Mouse (Mus musculus): ENCODE measurements around the gene Ndufa9.

Ndufa9 gene

DNA sequence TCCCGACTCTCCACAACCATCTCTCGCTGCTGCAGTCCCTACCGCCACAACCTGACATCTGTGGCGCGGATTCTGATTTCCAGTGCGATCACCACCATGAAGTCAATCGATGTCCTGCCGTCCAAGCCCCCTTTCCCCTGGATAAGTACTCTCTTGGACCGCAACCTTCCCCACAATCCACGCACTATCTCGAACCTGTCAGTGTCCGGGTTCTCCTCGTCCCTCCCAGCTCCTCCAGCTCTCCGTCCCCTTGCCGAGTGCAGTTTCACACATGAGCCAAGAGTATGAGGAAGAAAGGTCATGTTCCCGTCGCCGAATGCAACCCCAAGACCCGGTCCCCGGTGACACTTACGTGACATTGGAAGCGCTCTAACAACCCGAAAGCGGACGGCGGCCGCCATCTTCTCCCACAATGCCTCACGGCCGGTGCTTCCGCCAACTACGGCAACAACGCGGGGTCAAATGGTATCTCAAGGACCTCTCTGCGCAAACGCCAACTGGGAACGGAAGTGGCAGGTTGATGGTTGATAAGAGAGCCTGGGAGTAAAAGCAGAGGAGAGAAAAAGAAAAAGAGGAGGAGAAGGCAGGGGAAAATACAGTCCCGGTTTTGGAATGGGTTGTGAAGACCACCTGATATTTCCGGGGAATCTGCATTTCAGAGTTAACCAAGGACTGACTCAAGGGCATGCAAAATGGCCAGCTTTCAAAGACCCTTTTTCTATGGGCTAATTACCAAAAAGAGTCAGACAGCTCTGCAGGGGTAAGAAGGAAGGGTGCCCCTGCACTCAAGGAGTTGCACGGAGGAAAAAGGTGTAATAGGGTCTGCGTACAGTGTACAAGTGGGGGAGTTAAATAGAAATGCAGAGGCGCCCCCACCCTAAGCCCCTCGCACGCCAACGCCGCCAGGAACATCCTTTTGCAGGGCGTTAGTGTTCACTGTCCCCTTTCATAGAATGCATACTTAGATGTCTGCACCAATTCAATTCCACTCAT, at the start of gene Ndufa9:
Gene Ndufa9, minus strand, starts transcription at position 425 of the 993 bp plus-strand sequence.
- DNase-seq (ENCODE audit: low spot score in 2 of 2) = peak; percentile 98 to 99

DNA sequence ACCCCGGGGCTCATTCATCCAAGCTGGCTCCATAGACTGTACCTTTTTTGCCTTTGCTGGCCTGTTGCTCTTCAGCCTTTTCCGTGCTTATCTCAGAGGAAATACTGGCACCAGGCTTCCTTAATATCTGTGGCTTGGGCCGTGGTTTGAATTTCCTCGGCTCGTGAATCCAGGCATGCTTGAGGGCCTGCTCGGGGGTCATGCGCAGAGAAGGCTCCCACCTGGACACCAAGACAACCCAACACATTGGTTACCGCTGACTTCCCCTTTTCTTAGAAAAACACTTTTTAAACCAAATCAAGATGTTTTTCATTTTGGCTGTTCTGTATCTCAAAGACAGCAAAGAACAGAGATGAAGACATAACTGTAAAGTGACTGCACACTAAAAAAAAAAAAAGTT, 28.2 kb upstream of the Ndufa9 start:
- DNase-seq (ENCODE audit: low spot score in 2 of 2) = no peak

GRCm38 (mm10) chr6:126852881-126853280, 3.9 kb upstream of the Ndufa9 start, which contains the start of gene Akap3:
Gene Akap3, plus strand, starts transcription at chr6:126853098.
- DNase-seq (ENCODE audit: low spot score in 2 of 2) = no peak

DNA sequence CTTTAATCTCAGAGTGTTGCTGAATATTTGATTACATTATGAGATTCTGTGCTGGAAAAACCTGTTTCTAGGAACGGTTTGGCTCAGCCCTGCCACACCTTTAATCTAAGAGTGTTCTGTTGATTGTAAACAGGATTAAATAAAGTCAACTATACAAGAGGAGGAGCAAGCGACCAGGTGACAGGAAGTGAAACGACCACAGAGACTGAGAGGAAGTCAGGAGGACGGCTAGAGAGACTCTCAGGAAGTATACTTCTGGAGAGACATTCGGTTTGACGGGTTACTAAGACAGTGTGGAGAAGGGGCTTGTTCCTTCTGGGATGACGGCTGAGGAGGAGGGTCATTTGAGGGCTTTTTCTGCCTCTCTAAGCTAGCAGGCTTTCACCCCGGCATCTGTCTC, 12.3 kb downstream of the Ndufa9 start:
- DNase-seq (ENCODE audit: low spot score in 2 of 2) = no peak

DNA sequence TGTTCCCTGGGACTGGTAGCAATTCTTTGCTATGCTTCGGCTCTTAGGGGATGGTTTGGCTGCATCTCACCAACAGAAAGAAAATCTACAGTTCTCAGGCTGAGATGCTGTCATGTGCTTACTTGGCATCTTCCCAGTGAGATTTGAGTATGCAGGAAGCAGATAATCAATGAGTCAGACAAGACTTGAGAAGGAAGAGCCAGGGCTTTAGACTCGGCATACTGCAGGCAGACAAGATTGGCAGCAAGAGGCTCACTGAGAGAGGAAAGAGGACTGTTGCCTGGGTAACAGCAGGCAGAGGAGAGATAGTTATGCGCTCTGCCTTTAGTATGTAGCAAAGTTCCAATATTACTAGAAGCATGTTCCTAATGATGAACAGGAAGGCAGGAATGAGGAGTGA, 25.8 kb downstream of the Ndufa9 start:
- peak; percentile 37 to 55 for DNase-seq (ENCODE audit: low spot score in 2 of 2)

DNA sequence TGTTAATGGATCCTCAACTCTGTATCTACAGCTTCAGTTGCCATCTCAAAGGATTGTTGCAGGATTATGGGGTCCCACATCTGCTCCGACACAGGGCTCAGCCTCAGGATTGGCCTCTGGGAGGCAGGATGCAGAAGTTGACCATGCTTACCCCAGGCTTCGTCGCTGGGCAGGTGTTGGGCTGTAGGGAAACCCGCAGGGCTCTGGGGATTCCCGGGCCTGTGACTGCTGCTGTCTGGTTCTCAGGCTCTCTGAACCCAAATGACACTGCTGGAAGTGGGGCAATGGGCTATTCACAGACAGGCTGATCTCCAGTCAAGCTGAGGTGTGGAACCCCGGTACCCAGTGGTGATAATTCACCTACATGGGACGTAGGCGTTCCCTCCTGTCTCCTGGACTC, 32.6 kb downstream of the Ndufa9 start:
- no peak for DNase-seq (ENCODE audit: low spot score in 2 of 2)

GRCm38 (mm10) chr6:126815206-126815750, 33.7 kb downstream of the Ndufa9 start:
- DNase-seq (ENCODE audit: low spot score in 2 of 2) = no peak

DNA sequence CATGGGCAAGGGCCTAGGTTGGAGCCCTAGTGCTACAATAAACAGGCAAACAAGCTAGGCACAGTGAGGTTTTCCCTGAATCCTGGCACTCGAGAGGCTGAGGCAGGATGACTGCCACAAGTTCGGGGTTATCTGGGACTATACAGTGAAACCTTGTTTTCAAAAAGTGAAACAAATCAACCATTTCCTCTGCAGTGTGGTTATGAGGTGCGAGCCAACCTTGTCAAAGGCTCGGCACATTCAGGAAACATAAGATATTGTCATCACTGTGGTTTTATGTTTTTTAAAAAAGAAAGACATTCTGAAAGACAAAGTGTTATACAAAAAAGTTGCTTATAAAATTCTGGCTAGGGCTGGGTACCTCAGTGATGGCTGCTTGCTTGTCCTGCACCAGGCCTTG, 37.5 kb downstream of the Ndufa9 start:
- DNase-seq (ENCODE audit: low spot score in 2 of 2) = no peak

DNA sequence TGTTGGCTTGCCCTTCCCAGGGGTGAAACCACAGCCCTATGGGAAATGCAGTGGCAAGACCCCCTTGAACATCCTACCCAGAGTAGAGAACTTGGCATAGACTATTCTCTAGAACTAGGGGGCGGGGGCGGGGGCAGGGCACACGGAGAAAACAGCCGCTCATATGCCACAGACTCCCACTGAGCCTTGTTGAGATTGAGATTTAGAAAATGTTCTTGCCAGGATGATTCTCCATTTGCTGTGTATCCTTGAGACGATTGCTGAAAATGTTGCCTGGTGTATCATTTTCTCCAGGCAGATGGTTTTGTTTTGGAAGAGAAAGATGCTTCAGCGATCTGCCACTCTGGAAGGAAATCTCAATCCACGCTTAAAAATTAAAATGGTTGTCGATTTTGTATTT, 40.4 kb downstream of the Ndufa9 start:
- no peak for DNase-seq (ENCODE audit: low spot score in 2 of 2)

- DNase-seq (ENCODE audit: low spot score in 2 of 2) = peak; percentile 23 to 27
Observed at GRCm38 (mm10) chr6:126808134-126808533, 40.8 kb downstream of the Ndufa9 start.

- DNase-seq (ENCODE audit: low spot score in 2 of 2) = no peak
Observed at GRCm38 (mm10) chr6:126806783-126807182, 42.2 kb downstream of the Ndufa9 start.

DNA sequence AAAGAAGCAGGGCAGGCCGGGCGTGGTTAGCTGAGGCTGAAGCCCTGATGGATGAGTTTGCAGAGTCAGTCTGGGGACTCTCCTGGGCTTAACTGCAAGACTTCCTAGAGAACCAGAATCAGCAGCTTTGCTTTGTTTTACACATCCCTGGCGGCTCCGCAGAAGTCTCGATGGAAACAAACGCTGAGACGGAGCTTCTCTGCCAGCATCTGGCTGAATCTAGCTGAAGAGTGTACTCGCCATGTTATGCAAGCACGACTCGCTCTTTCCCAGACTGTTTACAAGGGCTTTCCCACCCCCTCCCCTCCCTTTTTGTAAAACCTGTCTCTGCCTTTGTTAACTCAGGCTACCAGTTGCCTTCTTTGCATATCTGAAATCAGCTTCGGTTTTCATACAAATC, 46.0 kb downstream of the Ndufa9 start:
- DNase-seq (ENCODE audit: low spot score in 2 of 2) = peak; percentile 47 to 54

GRCm38 (mm10) chr6:126794751-126795150, 54.2 kb downstream of the Ndufa9 start:
- no peak for DNase-seq (ENCODE audit: low spot score in 2 of 2)

DNA sequence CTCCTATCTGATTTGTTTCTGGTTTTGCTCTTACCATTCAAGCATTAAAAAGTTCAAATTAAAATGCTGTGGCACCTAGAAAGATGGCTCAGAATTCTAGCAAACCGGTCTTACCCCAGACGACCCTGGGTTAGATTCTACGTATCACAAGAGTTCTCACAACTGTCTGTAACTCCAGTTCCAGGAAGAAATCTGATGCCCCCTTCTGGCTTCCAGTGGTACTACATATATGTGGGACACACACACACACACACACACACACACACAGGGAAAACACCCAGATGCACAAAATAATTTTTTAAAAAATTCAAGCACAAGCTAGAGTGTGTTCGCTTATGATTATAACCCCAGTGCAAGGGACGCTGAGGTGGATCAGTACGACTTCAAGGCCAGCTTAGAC, 55.2 kb downstream of the Ndufa9 start:
- no peak for DNase-seq (ENCODE audit: low spot score in 2 of 2)

DNA sequence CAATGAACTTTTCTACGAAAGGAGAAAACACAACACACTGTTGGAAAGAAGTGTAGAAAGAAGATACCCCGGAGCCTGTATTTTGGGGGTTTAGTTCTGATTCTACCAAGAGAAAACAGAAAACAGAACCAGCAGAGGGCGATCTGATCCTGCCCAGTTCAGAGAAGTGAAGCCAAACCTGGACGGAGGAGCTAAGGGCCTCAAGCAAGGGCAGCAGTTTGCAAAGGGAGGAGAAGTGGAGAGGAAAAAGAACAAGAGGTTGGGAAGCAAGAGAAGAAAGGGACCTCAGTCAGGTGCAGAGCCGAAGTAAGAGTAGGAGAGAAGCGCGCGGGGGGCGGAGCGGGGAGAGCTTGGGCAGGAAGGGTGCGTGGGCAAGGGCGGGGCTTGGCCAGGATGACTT, 57.0 kb downstream of the Ndufa9 start:
- DNase-seq (ENCODE audit: low spot score in 2 of 2) = peak; percentile 59 to 63

- no peak for DNase-seq (ENCODE audit: low spot score in 2 of 2)
Observed at GRCm38 (mm10) chr6:126791488-126791887, 57.4 kb downstream of the Ndufa9 start.

DNA sequence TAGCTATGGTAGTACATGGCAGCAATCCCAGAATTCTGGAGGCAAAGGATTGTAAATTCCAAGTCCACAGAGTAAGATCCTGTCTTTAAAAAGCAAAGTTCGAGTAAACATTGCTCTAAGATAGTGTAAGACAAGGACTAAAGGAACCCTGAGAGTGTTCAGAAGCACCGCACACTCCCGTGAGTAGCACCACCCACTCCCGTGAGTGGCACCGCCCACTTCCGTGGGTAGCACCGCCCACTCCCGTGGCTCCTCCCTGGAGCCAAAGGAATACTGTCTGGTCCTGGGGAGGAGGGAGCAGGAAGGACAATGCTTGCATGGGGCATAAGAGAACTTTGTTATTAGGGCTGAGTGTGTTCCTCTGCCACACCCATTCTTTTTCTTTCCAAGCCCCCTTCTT, 60.1 kb downstream of the Ndufa9 start:
- no peak for DNase-seq (ENCODE audit: low spot score in 2 of 2)

GRCm38 (mm10) chr6:126784206-126784605, 64.7 kb downstream of the Ndufa9 start:
- no peak for DNase-seq (ENCODE audit: low spot score in 2 of 2)

DNA sequence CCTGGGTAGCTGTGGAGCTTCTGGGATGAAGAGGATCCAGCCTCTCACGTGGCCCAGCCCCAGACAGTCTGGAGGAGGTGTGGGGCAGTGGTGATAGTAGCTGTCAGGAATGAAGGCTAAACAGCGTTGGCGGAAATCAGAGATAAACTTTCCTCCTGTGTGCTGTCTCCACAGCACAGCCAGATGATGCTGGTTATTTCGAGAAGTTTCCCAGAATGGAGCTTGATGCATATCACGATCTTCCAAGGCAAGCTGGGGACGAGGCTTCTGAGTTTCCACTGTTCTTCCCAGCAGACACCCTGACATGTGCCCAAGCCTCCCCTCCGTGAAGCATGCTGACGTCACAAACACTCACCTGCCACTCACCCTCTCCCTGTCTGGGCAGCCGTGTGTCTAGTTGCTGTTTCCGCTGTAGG, 65.3 kb downstream of the Ndufa9 start:
- peak; percentile 64 to 74 for DNase-seq (ENCODE audit: low spot score in 2 of 2)

GRCm38 (mm10) chr6:126783056-126783455, 65.9 kb downstream of the Ndufa9 start:
- no peak for DNase-seq (ENCODE audit: low spot score in 2 of 2)

- no peak for DNase-seq (ENCODE audit: low spot score in 2 of 2)
Observed at GRCm38 (mm10) chr6:126777889-126778288, 71.0 kb downstream of the Ndufa9 start.

DNA sequence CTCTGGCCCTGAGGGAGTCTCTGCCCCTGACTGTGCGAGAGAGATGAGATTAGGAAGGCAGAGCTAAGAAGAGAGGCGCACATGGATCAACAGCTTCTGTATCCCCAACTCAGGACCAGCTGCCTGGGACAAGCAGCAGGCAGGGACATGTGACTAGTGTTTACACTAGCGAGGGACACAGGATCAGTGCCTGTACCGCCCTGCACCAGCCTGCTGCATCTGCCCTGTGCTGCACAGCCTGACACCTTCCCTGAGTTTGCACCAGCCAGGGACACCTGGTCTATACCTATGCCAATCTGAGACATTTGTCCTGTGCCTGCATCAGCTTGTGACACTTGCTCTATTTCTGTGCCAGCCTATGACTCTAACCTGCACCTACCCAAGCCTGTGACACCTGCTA, 75.1 kb downstream of the Ndufa9 start:
- no peak for DNase-seq (ENCODE audit: low spot score in 2 of 2)

DNA sequence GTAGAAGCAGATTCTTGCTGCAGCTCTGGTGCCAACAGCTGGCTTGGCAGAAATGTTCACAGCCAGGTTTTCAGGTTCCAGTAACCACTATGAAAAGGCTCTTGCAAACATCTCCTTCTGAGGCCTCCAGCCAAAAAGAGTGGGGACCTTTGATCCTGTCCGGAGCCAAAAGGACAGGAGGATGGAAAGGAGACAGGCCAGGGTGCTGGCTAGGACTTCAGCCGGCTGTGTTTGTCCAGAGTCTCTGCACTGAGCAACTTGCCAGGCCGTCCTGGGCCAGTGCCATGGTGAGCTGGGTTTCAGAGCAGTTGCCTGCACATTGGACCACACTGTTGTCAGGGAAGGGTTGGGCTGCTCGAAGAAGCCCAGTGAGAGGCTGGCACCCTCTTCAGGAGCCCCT, 76.6 kb downstream of the Ndufa9 start:
- DNase-seq (ENCODE audit: low spot score in 2 of 2) = peak in 1 of 2 experiments; percentile 63

All from right cerebral cortex, adult 2 months (tissue).